Mouse (Mus musculus): ENCODE measurements around the gene Inpp4b. TPM values are rescaled to one million over a fixed set of nuclear protein-coding genes. Genes with fewer than 3 reads are reported as not detected.

The Inpp4b gene
- total RNA-seq, 1 experiment from 2014 or later = 77.5 TPM

GRCm38 (mm10) chr8:81558550-81558949 is 216.2 kb downstream of the Inpp4b start:
- ATAC-seq (ENCODE audit: extremely low read depth, insufficient number of reproducible peaks, low FRiP score, poor library complexity, severe bottlenecking) = no peak

GRCm38 (mm10) chr8:81562405-81562804 is 220.0 kb downstream of the Inpp4b start:
- no peak for ATAC-seq (ENCODE audit: extremely low read depth, insufficient number of reproducible peaks, low FRiP score, poor library complexity, severe bottlenecking)

- no peak for ATAC-seq (ENCODE audit: extremely low read depth, insufficient number of reproducible peaks, low FRiP score, poor library complexity, severe bottlenecking)
Observed at GRCm38 (mm10) chr8:81565484-81565883, 223.1 kb downstream of the Inpp4b start.

GRCm38 (mm10) chr8:81572319-81573104 is 230.2 kb downstream of the Inpp4b start:
- no peak for ATAC-seq (ENCODE audit: extremely low read depth, insufficient number of reproducible peaks, low FRiP score, poor library complexity, severe bottlenecking)

- no peak for ATAC-seq (ENCODE audit: extremely low read depth, insufficient number of reproducible peaks, low FRiP score, poor library complexity, severe bottlenecking)
Observed at GRCm38 (mm10) chr8:81575268-81575917, 233.0 kb downstream of the Inpp4b start.

- no peak for ATAC-seq (ENCODE audit: extremely low read depth, insufficient number of reproducible peaks, low FRiP score, poor library complexity, severe bottlenecking)
Observed at GRCm38 (mm10) chr8:81578951-81579350, 236.6 kb downstream of the Inpp4b start.

- ATAC-seq (ENCODE audit: extremely low read depth, insufficient number of reproducible peaks, low FRiP score, poor library complexity, severe bottlenecking) = no peak
Observed at GRCm38 (mm10) chr8:81581817-81582437, 239.6 kb downstream of the Inpp4b start.

GRCm38 (mm10) chr8:81582906-81583305 is 240.6 kb downstream of the Inpp4b start:
- ATAC-seq (ENCODE audit: extremely low read depth, insufficient number of reproducible peaks, low FRiP score, poor library complexity, severe bottlenecking) = no peak

- no peak for ATAC-seq (ENCODE audit: extremely low read depth, insufficient number of reproducible peaks, low FRiP score, poor library complexity, severe bottlenecking)
Observed at GRCm38 (mm10) chr8:81586783-81587182, 244.4 kb downstream of the Inpp4b start.

- no peak for ATAC-seq (ENCODE audit: extremely low read depth, insufficient number of reproducible peaks, low FRiP score, poor library complexity, severe bottlenecking)
Observed at GRCm38 (mm10) chr8:81594134-81594714, 251.9 kb downstream of the Inpp4b start.

- ATAC-seq (ENCODE audit: extremely low read depth, insufficient number of reproducible peaks, low FRiP score, poor library complexity, severe bottlenecking) = no peak
Observed at GRCm38 (mm10) chr8:81599209-81599608, 256.9 kb downstream of the Inpp4b start.

- ATAC-seq (ENCODE audit: extremely low read depth, insufficient number of reproducible peaks, low FRiP score, poor library complexity, severe bottlenecking) = no peak
Observed at GRCm38 (mm10) chr8:81601136-81601535, 258.8 kb downstream of the Inpp4b start.

- ATAC-seq (ENCODE audit: extremely low read depth, insufficient number of reproducible peaks, low FRiP score, poor library complexity, severe bottlenecking) = no peak
Observed at GRCm38 (mm10) chr8:81608082-81608481, 265.7 kb downstream of the Inpp4b start.

- ATAC-seq (ENCODE audit: extremely low read depth, insufficient number of reproducible peaks, low FRiP score, poor library complexity, severe bottlenecking) = no peak
Observed at GRCm38 (mm10) chr8:81609064-81609463, 266.7 kb downstream of the Inpp4b start.

GRCm38 (mm10) chr8:81612611-81613010 is 270.3 kb downstream of the Inpp4b start:
- no peak for ATAC-seq (ENCODE audit: extremely low read depth, insufficient number of reproducible peaks, low FRiP score, poor library complexity, severe bottlenecking)

- ATAC-seq (ENCODE audit: extremely low read depth, insufficient number of reproducible peaks, low FRiP score, poor library complexity, severe bottlenecking) = no peak
Observed at GRCm38 (mm10) chr8:81614135-81614534, 271.8 kb downstream of the Inpp4b start.

GRCm38 (mm10) chr8:81614605-81615004 is 272.2 kb downstream of the Inpp4b start:
- no peak for ATAC-seq (ENCODE audit: extremely low read depth, insufficient number of reproducible peaks, low FRiP score, poor library complexity, severe bottlenecking)

- no peak for ATAC-seq (ENCODE audit: extremely low read depth, insufficient number of reproducible peaks, low FRiP score, poor library complexity, severe bottlenecking)
Observed at GRCm38 (mm10) chr8:81615552-81615951, 273.2 kb downstream of the Inpp4b start.

- no peak for ATAC-seq (ENCODE audit: extremely low read depth, insufficient number of reproducible peaks, low FRiP score, poor library complexity, severe bottlenecking)
Observed at GRCm38 (mm10) chr8:81618918-81619317, 276.6 kb downstream of the Inpp4b start.

GRCm38 (mm10) chr8:81635015-81635414 is 292.7 kb downstream of the Inpp4b start:
- no peak for ATAC-seq (ENCODE audit: extremely low read depth, insufficient number of reproducible peaks, low FRiP score, poor library complexity, severe bottlenecking)
